Mouse (Mus musculus) ES-Bruce4 (cell line): ENCODE results near the gene Ski.

Experiments
- EP300 ChIP-seq: IDR thresholded peaks from 2 replicates; pipeline ENCODE4 v1.6.1; 2011; ENCODE audit warnings: low read depth, low read length; ENCODE audit not compliant: insufficient read depth
- POLR2A ChIP-seq: IDR thresholded peaks from one replicate; pipeline ENCODE4 v1.8.1; 2011; ENCODE audit warnings: low read length; ENCODE audit not compliant: insufficient read depth

DNA sequence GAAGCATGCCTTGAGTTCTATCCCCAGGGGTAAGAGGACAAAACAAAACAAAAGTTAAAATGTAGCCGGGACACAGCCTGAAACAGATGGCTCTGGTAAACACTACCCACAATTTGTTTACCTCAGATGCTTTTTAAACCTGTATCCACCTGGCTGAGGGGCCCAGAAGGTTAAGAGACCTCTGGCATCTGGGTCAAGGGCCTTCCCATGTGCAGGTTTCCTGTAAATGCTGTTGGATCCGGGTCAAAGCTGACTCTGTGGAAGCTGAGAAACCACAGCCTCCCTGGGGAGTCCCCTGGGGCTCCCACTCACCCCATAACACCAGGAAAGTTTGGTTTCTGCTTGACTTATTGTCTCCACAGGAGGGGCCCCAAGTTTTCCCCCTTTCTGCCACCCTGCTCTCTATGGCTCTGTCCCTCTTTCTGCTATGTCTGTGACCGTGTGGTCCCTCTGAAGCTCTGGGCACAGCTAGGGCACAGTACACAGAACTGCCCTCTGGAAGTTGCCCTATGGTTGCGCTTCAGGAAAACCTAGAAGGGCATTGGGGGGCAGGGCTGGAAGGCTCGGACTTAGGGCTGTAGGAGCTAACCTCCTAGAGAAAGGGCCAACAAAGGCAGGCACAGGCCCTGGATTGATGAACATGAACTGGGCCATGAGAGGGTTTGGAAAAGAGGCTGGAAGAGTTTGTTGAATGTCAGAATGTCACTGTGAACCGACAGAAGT is 23.5 kb upstream of the Ski start:
- TF ChIP-seq POLR2A = no peak
- no peak for TF ChIP-seq EP300
